Mouse (Mus musculus): ENCODE measurements around the gene Pced1a.

The Pced1a gene

DNA sequence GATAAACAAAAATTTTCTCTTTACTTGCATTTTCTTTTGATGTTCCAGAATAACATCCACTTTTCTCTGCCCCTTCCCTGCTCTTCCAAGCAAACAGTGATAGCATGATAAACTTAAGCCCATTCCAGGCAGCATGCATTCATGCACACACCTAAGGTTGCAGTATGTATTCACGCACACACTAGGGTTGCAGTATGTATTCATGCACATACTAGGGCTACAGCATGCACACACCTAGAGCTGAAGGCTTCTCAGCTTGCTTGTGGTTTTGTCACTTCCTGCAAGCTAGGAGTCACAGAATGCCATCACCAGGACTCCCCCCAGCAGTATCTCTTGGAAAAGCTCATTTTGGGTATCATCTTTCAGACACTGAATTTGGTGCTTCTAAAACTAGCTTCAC, 12.3 kb upstream of the Pced1a start:
- no peak for DNase-seq (ENCODE audit: low spot score)

- DNase-seq (ENCODE audit: low spot score): no peak
Measured at GRCm38 (mm10) chr2:130433152-130433551, 8.7 kb upstream of the Pced1a start.

GRCm38 (mm10) chr2:130432157-130432556, 7.7 kb upstream of the Pced1a start:
- DNase-seq (ENCODE audit: low spot score): no peak

- DNase-seq (ENCODE audit: low spot score): no peak
Measured at GRCm38 (mm10) chr2:130430484-130430883, 6.0 kb upstream of the Pced1a start.

DNA sequence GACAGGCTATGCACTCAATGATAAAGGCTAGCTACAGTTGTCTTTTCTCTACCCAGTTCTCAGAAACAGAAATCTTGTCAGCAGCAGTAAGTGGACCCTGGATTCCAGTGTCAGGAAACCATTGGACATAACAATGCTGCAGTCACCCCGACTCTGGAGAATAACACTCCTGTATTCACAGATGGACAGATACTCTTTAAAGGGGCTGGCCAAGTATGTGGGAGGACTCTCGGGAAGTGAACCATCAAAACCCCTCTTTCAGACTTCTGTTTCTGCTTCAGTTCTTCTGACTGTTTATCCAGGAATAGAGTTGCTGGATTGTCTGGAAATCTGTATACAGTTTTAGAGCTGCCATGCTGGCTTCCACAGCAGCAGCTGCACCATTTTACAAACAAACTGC, 5.3 kb upstream of the Pced1a start:
- DNase-seq (ENCODE audit: low spot score): no peak

- no peak for DNase-seq (ENCODE audit: low spot score)
Measured at GRCm38 (mm10) chr2:130425112-130425511, 611 bp upstream of the Pced1a start.

DNA sequence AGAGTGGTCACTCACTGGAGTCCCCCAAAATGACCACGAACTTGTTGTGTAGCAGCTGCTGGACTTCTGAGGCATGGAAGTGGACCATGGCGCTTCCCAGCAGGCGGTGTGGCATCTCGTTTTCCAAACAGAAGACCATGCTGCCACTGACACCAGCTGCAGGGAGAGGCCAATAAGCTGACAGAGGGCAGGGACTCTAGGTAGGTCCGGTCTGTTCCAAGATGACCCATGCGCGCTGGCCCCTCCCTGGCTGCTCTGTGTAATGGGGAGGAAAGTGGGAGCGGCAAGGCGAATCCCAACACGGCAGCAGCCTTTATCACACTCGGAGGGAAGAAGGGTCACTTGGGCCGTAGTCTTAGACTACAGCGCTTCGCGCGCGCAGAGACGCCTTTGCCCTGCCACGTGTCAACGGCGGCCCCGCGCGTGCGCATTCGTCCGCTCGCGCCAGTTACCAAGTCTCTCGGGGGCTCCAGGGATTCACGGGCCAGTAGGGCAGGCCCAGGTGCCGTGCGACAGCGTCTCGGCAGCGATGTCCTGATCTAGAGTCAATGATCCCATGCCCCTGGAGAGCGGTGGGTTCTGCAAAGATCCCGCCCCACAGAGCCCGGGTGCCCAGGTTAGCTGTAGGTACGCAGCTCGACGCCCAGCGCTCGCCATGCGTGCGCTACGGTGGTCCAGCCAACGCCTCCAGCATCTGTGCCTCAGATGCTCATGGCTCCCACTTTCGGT, 940 bp downstream of the Pced1a start:
- peak; percentile 88 for DNase-seq (ENCODE audit: low spot score)

- no peak for DNase-seq (ENCODE audit: low spot score)
Measured at GRCm38 (mm10) chr2:130421781-130422620, 2.5 kb downstream of the Pced1a start.

DNA sequence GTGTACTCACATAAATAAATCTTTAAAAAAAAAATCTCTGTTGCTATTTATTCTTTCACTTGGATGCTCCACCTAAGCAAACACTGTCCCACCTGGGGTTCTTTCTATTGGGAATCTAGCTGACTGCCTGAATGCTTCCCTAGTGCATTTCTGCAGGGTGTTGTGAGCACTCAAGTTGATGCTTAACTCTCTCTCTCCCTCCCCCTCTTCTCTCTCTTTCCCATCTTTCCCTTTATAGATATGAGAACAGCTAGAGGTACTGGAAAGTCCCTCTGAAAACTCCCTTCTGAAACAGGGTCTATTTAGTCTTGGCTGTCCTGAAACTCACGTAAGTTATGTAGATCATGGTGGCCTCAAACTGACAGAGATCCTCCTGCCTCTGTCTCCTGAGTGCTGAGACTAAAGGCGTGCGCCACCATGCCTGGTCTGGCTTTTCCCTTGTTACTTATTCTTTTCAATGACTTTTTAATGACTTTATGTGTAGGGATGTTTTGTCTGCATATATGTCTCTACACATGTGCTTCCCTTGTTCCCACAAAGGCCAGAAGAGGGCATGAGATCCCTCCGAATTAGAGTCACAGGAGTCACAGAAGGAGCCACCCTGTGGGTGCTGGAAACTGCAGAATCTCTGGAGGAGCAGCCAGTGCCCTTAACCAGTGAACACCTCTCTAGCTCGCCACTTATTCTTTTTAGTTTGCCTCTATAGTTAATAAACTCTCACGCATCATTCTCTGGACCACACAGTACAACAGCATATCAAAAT, 10.2 kb downstream of the Pced1a start:
- no peak for DNase-seq (ENCODE audit: low spot score)

DNA sequence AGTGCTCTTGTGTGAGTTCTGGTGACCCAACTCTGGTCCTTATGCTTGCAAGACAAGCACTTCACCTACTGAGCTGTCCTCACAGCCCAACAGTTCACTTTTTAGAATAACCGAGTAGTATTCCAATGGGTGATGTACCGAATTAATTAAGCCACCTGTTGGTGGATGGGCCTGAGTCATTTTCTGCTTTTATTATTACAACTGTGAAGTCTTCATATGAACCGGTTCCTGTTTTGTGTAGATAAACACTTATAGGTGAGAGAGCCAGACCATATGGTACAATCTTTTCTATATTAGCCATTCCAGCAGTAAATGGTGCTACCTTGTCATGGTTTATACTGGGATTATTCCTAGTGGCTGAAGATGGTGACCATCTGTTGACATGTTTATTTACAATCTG, 11.7 kb downstream of the Pced1a start:
- DNase-seq (ENCODE audit: low spot score): no peak

DNA sequence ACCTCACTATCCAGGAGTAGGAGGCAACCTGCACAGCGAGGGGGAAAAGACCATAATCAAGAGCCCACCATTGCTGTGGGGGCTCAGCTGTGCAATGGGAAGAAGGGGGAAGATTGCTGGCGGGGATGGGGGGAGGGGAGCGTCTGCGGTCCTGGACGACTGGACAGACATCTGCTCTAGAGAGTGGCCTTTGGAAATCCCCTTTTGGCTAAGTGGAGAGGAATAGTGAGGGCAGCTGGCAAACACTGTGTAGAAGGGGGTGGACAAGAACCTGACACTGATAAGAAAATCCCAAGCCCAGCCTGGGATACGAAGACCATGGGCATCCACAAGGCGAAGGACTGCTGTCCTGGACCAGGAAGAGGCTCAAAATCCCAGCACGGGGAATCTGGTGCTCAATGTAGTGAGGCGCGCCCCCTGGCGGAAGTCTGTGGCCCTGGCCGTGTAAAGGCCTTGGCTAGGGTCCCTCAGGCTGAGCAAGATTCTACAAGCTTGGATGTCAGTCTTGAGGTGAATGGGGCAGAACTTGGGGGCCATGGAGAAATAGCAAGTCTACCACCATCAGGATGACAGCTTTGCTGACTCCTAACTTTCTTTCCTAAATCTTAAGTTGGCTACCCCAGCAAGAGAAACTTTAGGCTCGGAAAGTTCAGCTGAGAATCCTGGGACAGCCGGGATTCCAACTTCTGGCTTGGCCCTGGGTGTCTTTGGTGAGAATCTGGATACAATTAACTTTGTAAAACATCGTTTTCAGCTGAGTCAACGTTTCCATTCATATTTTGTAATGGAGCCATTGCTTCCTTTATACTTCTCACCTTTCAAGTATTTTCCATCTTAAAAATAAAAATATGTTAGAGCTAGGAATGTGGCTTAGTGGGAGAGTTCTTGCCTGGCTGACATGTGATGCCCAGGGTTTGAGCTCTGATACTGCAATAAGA, 12.7 kb downstream of the Pced1a start:
- DNase-seq (ENCODE audit: low spot score): peak; percentile 96

DNA sequence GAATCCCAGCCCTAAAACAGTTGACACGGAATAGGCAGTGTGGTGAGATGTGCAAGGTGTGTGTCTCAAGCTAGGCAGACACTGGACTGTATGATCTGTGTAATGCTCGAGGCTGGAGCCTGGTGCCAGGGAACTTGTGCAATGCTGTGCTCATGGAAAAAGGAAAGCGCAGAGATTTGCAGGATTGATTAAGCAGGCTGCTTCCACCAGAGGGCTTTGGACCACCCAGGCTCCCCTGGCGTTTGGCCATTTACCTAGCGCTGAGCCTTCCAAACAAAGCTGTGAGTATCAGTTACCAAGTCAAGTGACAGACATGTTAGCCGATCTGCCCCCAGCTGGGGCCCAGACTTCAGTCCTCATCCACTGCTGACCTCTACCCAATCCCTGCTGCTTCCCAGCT, 16.3 kb downstream of the Pced1a start:
- DNase-seq (ENCODE audit: low spot score): no peak

DNA sequence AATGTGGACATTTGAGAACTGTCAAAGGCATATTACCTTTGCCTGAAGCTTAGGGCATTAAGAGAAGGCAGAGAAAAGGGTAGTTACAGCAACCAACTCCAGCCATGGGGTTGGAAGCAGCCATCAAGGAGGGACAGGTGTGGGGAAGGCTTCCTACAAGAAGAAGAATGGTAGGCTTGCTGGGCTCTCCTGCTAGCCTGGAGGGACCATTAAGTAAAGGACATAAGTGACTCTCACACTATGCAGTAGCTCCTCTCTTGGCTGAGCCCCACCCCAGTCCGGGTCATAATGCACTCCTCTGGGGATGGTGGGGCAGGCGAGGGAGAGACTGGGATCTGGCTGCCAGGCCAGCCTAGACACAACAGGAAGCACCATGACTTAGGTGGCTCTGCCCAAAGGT, 18.3 kb downstream of the Pced1a start, which contains the start of gene Tmem239:
Gene Tmem239 (plus strand): TSS at position 301 of the 400 bp plus-strand sequence.
- no peak for DNase-seq (ENCODE audit: low spot score)

- no peak for DNase-seq (ENCODE audit: low spot score)
Measured at GRCm38 (mm10) chr2:130404939-130405338, 19.6 kb downstream of the Pced1a start, which contains the start of the genes Gm28372 and 1700020A23Rik. Gm28372 (plus strand) TSS chr2:130405239. 1700020A23Rik (plus strand) TSS chr2:130405259.

- DNase-seq (ENCODE audit: low spot score): no peak
Measured at GRCm38 (mm10) chr2:130401891-130402290, 22.6 kb downstream of the Pced1a start.

DNA sequence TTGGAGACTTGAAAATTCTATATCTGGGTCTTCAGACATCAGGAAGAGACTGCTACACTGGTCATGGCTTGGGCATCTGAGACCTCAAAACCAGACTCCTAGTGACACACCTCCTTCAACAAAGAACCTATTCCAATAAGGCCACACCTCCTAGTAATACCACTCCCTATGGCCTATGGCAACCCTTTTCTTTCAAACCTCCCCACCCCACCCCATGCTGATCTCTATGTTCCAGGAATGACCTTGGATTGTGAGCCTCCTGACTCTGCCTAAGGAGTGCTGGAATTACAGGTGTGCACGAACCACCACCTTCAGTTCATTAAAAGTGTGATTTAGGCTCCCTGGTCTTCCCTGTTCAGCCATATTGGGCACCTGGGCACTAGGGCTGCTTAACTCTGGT, 24.5 kb downstream of the Pced1a start:
- no peak for DNase-seq (ENCODE audit: low spot score)

- DNase-seq (ENCODE audit: low spot score): no peak
Measured at GRCm38 (mm10) chr2:130398091-130398490, 26.4 kb downstream of the Pced1a start.

- DNase-seq (ENCODE audit: low spot score): peak; percentile 72
Measured at GRCm38 (mm10) chr2:130397186-130397985, 27.1 kb downstream of the Pced1a start, which contains the start of gene Cpxm1. Cpxm1 (minus strand) TSS chr2:130397574.

DNA sequence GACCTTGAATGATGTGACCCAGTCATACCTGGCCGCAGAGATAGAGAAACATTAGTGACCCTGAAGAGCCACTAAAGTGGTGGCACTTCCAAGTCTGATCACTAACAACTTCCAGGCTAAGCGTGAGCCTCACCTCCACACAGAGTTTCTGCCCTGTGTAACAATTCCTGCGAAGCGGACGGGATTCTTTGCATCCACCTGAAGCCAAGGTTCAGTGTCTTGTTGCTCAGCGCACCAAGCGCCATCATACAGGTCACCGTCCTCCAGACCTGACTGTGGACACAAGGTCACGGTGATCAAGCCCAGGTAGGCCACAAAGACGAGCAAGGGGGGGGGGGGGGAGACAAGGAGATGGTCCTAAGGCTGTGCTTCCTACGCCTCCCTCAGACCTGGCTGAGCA, 28.8 kb downstream of the Pced1a start:
- no peak for DNase-seq (ENCODE audit: low spot score)

DNA sequence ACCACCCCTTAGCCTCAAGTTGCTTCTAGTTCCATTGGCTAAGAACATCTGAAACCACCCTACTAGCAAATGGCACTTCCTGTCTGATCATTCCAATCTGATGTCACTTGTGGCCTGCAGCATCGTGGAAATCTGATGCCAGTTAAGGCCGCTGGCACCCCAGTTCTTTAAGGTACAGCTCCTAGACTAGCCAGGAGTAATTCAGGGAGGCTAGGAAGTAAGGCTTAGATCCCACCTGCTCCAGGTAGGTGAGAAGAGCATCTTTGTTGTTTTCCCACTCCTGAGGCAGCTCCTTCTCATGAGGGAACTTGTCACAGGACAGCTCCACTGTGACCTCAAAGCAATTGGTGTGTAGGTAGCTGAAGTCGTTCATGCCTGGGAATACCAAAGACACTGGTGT, 31.7 kb downstream of the Pced1a start:
- no peak for DNase-seq (ENCODE audit: low spot score)
